Mouse (Mus musculus): ENCODE measurements around the gene Znrd1.

GRCm38 (mm10) chr17:36948286-36948685 lies 10.1 kb downstream of the Znrd1 start:
- TF ChIP-seq CTCF (IDR thresholded peaks at IDR 0.05; ENCODE audit: low read depth, low read length) (no peak), POLR2A (IDR thresholded peaks at IDR 0.05; ENCODE audit: extremely low read depth, insufficient read depth, low read length) (no peak)
